Mouse (Mus musculus) ES-Bruce4 (cell line): ENCODE measurements around the gene Grip1.

ENCODE experiments used
- CTCF ChIP-seq: IDR thresholded peaks from one replicate; pipeline ENCODE4 v1.8.1; 2011; ENCODE audit warnings: low read depth, low read length
- POLR2A ChIP-seq: IDR thresholded peaks from one replicate; pipeline ENCODE4 v1.8.1; 2011; ENCODE audit warnings: low read length; ENCODE audit not compliant: insufficient read depth

DNA sequence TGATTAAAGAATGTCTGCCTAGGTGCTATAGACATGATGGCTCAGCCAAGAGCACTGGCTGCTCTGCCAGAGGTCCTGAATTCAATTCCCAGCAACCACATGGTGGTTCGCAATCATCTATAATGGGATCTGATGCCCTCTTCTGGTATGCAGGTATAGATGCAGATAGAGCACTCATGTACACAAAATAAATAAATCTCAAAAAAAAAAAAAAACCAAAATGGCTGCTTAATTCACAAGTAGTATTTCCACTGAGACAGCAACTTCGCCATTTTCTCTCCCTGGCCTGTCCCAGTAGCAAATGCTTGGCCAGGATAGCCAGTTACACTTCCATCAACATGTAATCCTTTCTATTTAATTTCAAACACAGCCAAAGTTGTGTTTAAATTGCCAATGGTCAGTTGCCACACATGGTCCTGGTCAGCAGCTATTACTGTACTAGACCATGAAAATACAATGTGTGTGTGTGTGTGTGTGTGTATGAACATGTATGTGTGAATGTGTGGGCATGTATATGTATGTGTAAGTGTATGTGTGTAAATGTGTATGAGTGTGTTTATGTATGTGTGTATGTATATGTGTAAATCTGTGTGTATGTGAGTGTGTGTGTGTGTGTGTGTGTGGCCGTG, 658.2 kb downstream of the Grip1 start:
- TF ChIP-seq CTCF = no peak
- TF ChIP-seq POLR2A = no peak
